9 mouse cellular contexts compared by ENCODE assay signal in genomic region chr11:24074634-24075104, GRCm38 (mm10). TPM values are rescaled to one million over a fixed set of nuclear protein-coding genes. Genes with fewer than 3 reads are reported as not detected.
DNase-seq lines count a peak whose midpoint lies in the region; ATAC-seq and TF ChIP-seq lines count a peak whose summit lies in the region.
"Had no signal": no experiment of that assay in that cellular context is flagged by ENCODE, and none has a peak within 500 bp of the region (broad histone marks: within the 10 kb centered on the region; RNA-seq: fewer than 3 reads in every experiment).

TSS of gene A830031A19Rik (minus strand) at chr11:24075054.

- no peak for DNase-seq in left cerebral cortex, adult 2 months (ENCODE audit: extremely low spot score in 1 of 2, low spot score in 2 of 2)
- DNase-seq in left cerebral cortex, adult 9 months (ENCODE audit: low spot score in 2 of 2), result no peak
- peak; percentile 69 for DNase-seq in forebrain, postnatal 0 days
- DNase-seq in mesoderm, embryonic 11.5 days (ENCODE audit: low read depth, low spot score), result peak; percentile 52
- no peak for DNase-seq in adrenal gland, postnatal 10 days
- no peak for DNase-seq in layer of hippocampus, postnatal 25 days (ENCODE audit: extremely low spot score in 1 of 2, low spot score in 1 of 2)

- no peaks in the 10 kb centered on the region for H3K36me3 ChIP-seq in forebrain, postnatal 0 days (ENCODE audit: insufficient read depth)

- H3K4me2 ChIP-seq in forebrain, postnatal 0 days (ENCODE audit: low read depth), result peak within 1 kb of the TSS; percentile 98

- peak within 1 kb of the TSS; percentile 96 for H3K9ac ChIP-seq in forebrain, postnatal 0 days

- peak within 1 kb of the TSS; percentile 97 for H3K27ac ChIP-seq in left cerebral cortex, adult 2 months
- no peak within 1 kb of the TSS for H3K27ac ChIP-seq in bone marrow macrophage, adult 2 months (ENCODE audit: insufficient read depth, low read depth, low read length)
- H3K27ac ChIP-seq in forebrain, postnatal 0 days (ENCODE audit: low read depth, low read length), result peak within 1 kb of the TSS; percentile 99

- TF ChIP-seq CTCF in left cerebral cortex, adult 2 months (IDR thresholded peaks at IDR 0.05), result no peak
- TF ChIP-seq CTCF in bone marrow macrophage, adult 2 months (IDR thresholded peaks at IDR 0.05; ENCODE audit: low read depth, low read length), result no peak
- TF ChIP-seq CTCF in forebrain, postnatal 0 days (IDR thresholded peaks at IDR 0.05; ENCODE audit: low read depth), result no peak

- WGBS in forebrain, postnatal 0 days, result 2% methylated on average over 11 of the region's 11 CpGs

- ATAC-seq in forebrain, postnatal 0 days, result peak; percentile 8; the same call in 1 of the 2 replicates
- no peak for ATAC-seq in granulocyte monocyte progenitor cell, adult 5-6 weeks (replicated peaks; ENCODE audit: poor library complexity, severe bottlenecking)

- H3K4me1 ChIP-seq in bone marrow macrophage, adult 2 months (ENCODE audit: control insufficient read depth, insufficient read depth, low read length), result 0 out of 2 replicates have a peak, but pooled peaks cover 2% of the 10 kb centered on the region
- H3K4me1 ChIP-seq in forebrain, postnatal 0 days (ENCODE audit: insufficient read depth), result peaks cover 6% of the 10 kb centered on the region; the same call in 1 of the 2 replicates

- intact Hi-C loops in left cerebral cortex, adult 2 months (cut with DNase I), result loop anchor here (5.0 to 10.0 kb wide), 3 partner anchors 1640 to 1998 kb away; no protein-coding TSS in a partner anchor

- H3K27me3 ChIP-seq in forebrain, postnatal 0 days (ENCODE audit: insufficient read depth, low read length), result no peaks in the 10 kb centered on the region

- TF ChIP-seq POLR2A in bone marrow macrophage, adult 2 months (IDR thresholded peaks at IDR 0.05; ENCODE audit: borderline replicate concordance, low read depth, low read length), result no peak

- H3K9me3 ChIP-seq in forebrain, postnatal 0 days (ENCODE audit: low read length), result no peaks in the 10 kb centered on the region

- H3K4me3 ChIP-seq in left cerebral cortex, adult 2 months, result peak within 1 kb of the TSS; percentile 75
- peak within 1 kb of the TSS; percentile 64 for H3K4me3 ChIP-seq in bone marrow macrophage, adult 2 months (ENCODE audit: insufficient read depth, low read length)
- peak within 1 kb of the TSS; percentile 69 for H3K4me3 ChIP-seq in forebrain, postnatal 0 days (ENCODE audit: low read depth, low read length)

RNA-seq across cellular contexts. Expression of gene A830031A19Rik, which starts in this region (rescaled TPM):
- 1 to 10 TPM in 1 of 2 experiments, under 1 TPM in 1; 0.82 to 1.4 TPM for total RNA-seq in left cerebral cortex, adult 2 months (2021)
- polyA plus RNA-seq in bone marrow macrophage, adult 2 months (2012; ENCODE audit: insufficient read depth, insufficient read length, missing spikeins), result not detected in 2 replicates
- total RNA-seq in forebrain, postnatal 0 days (2014; rRNA removed), result 1.8 TPM in 1 of 2 replicates, not detected in the other
- 0.26 and 0.63 TPM in 2 replicates for polyA plus RNA-seq in forebrain, postnatal 0 days (2015; fragmentation: Nextera tagmentation; extraction: Ambion mirVana)
- total RNA-seq in adrenal gland, postnatal 10 days (2021), result not detected
- not detected in 2 replicates for total RNA-seq in granulocyte monocyte progenitor cell, adult 5-6 weeks (2014; fragmentation: Nextera tagmentation)
- not detected in 2 replicates for total RNA-seq in granulocyte monocyte progenitor cell, adult 5-6 weeks (2017)
- total RNA-seq in layer of hippocampus, postnatal 25 days (2021), result 1 to 10 TPM in 1 of 2 experiments, under 1 TPM in 1; 0.37 to 1.7 TPM
- total RNA-seq: common myeloid progenitor, adult 5-6 weeks had no signal

Comparison
In these comparisons a context has a peak if more than half of its experiments do, and no peak if none do; other contexts are left out.
1. DNase-seq: peak in forebrain, postnatal 0 days (single experiment) and mesoderm, embryonic 11.5 days (single experiment); none in left cerebral cortex, adult 2 months (0 of 2), left cerebral cortex, adult 9 months (0 of 2), adrenal gland, postnatal 10 days (single experiment) and layer of hippocampus, postnatal 25 days (0 of 2).
2. Peak in every context shown above with its lines, with median percentiles within 50 percentile points of each other: H3K4me3 ChIP-seq.